Mouse (Mus musculus) lung, postnatal 0 days (tissue): ENCODE results near the gene Pdxp. TPM values are rescaled to one million over a fixed set of nuclear protein-coding genes. Genes with fewer than 3 reads are reported as not detected.

Source experiments
- ATAC-seq: fragments of 200-750 bp; cut with Nextera tagmentation; 2 replicates; pipeline ENCODE4 v1.8.0; 2017; ENCODE audit warnings: moderate library complexity
- DNase-seq: peaks from one replicate; pipeline ENCODE4 v3.0.0-alpha.2; 2016; ENCODE audit warnings: low spot score
- H3K27ac ChIP-seq: fragments of 300-500 bp; sonication (generic); 2 replicates; pipeline ENCODE4 v1.5.1; 2014; ENCODE audit warnings: antibody characterized with exemption, mild to moderate bottlenecking, low read length, mixed read lengths
- H3K27me3 ChIP-seq: fragments of 300-500 bp; sonication (generic); replicated peaks from 2 replicates; pipeline ENCODE4 v1.6.1; 2014; ENCODE audit warnings: low read length, mixed read lengths; ENCODE audit not compliant: insufficient read depth
- H3K36me3 ChIP-seq: fragments of 300-500 bp; sonication (generic); 2 replicates; pipeline ENCODE4 v1.6.1; 2014; ENCODE audit warnings: low read length, mixed read lengths; ENCODE audit not compliant: insufficient read depth
- H3K4me1 ChIP-seq: fragments of 300-500 bp; sonication (generic); 2 replicates; pipeline ENCODE4 v1.6.1; 2014; ENCODE audit warnings: antibody characterized with exemption, low read depth, low read length, mixed read lengths; ENCODE audit not compliant: insufficient read depth
- H3K4me2 ChIP-seq: fragments of 300-500 bp; sonication (generic); replicated peaks from 2 replicates; pipeline ENCODE4 v1.6.1; 2014; ENCODE audit warnings: low read depth, mild to moderate bottlenecking, low read length, moderate library complexity, mixed read lengths
- H3K4me3 ChIP-seq: fragments of 300-500 bp; sonication (generic); 2 replicates; pipeline ENCODE4 v1.5.1; 2014; ENCODE audit warnings: low read depth, low read length
- H3K9ac ChIP-seq: fragments of 300-500 bp; sonication (generic); replicated peaks from 2 replicates; pipeline ENCODE4 v1.6.1; 2014; ENCODE audit warnings: low read depth, mild to moderate bottlenecking
- H3K9me3 ChIP-seq: fragments of 300-500 bp; sonication (generic); 2 replicates; pipeline ENCODE4 v1.6.1; 2016; ENCODE audit warnings: low read length, mixed read lengths
- CTCF ChIP-seq: IDR thresholded peaks from 2 replicates; pipeline ENCODE4 v1.5.1; 2016; ENCODE audit warnings: antibody characterized with exemption, mild to moderate bottlenecking
- EP300 ChIP-seq: IDR thresholded peaks from 2 replicates; pipeline ENCODE4 v1.6.1; 2016; ENCODE audit warnings: antibody characterized with exemption, mild to moderate bottlenecking, control low read depth
- WGBS: fragments of 180-500 bp; shearing (Covaris S2); extraction: QIAGEN DNeasy Blood & Tissue Kit; methylation state at CpG from one replicate; pipeline ENCODE4 v1.1.7; 2014; 5-methylcytosine and 5-hydroxymethylcytosine counted together
- polyA plus RNA-seq: library from polyadenylated mRNA; unstranded; fragments of >200 nt; fragmentation: Nextera tagmentation; extraction: Ambion mirVana; gene quantifications from 2 replicates; pipeline ENCODE4 v1.2.1, GENCODE M21; 2015

Pdxp gene
- polyA plus RNA-seq: 1.8 and 1.9 TPM in 2 replicates

GRCm38 (mm10) chr15:78913632-78914090 lies at the start of gene Pdxp:
Gene Pdxp (plus strand): TSS chr15:78913919.
- TF ChIP-seq CTCF (0 out of 2 replicates have a peak, but pooled peaks have one; percentile 4), EP300 (no peak)

GRCm38 (mm10) chr15:78868398-78868797 lies 45.3 kb upstream of the Pdxp start:
- Histone ChIP-seq H3K4me2 (0 out of 2 replicates have a peak overlapping the region, but pooled peaks have one; percentile 6), H3K27me3 (no peaks in the 10 kb centered on the region), H3K4me3 (no peak overlapping the region), H3K4me1 (peaks cover 20% of the 10 kb centered on the region; the same call in 1 of the 2 replicates), H3K27ac (peak overlapping the region; percentile 92), H3K9me3 (no peaks in the 10 kb centered on the region), H3K9ac (no peak overlapping the region), H3K36me3 (no peaks in the 10 kb centered on the region)
- peak; percentile 88 for ATAC-seq
- 5% methylated on average over 9 of the region's 9 CpGs for WGBS
- DNase-seq: peak; percentile 94
- TF ChIP-seq CTCF (0 out of 2 replicates have a peak, but pooled peaks have one; percentile 2), EP300 (peak; percentile 90)

More at GRCm38 (mm10) chr15:78913632-78914090, at the start of gene Pdxp:
- Histone ChIP-seq H3K4me3 (peak within 1 kb of the TSS; percentile 41), H3K4me1 (peaks cover 10% of the 10 kb centered on the region; the same call in 1 of the 2 replicates), H3K27ac (0 out of 2 replicates have a peak within 1 kb of the TSS, but pooled peaks have one; percentile 38), H3K36me3 (peaks cover 15% of the 10 kb centered on the region; the same call in 1 of the 2 replicates), H3K27me3 (0 out of 2 replicates have a peak, but pooled peaks cover 4% of the 10 kb centered on the region), H3K9me3 (no peaks in the 10 kb centered on the region), H3K4me2 (peak within 1 kb of the TSS; percentile 88), H3K9ac (0 out of 2 replicates have a peak within 1 kb of the TSS, but pooled peaks have one; percentile 16)
- DNase-seq (peak; percentile 99), ATAC-seq (peak; percentile 94)
- under 1% methylated on average over 41 of the region's 51 CpGs for WGBS

- no peak overlapping the region for H3K9ac ChIP-seq
- H3K36me3 ChIP-seq: no peaks in the 10 kb centered on the region
- WGBS: 31% methylated on average over 7 of the region's 7 CpGs
- H3K4me3 ChIP-seq: no peak overlapping the region
- no peak for TF ChIP-seq CTCF
- TF ChIP-seq EP300: no peak
- peak overlapping the region; percentile 92 for H3K27ac ChIP-seq
- DNase-seq (peak; percentile 89), ATAC-seq (peak; percentile 86)
- H3K9me3 ChIP-seq: no peaks in the 10 kb centered on the region
- H3K4me2 ChIP-seq: 0 out of 2 replicates have a peak overlapping the region, but pooled peaks have one; percentile 6
- peaks cover 20% of the 10 kb centered on the region; the same call in 1 of the 2 replicates for H3K4me1 ChIP-seq
- H3K27me3 ChIP-seq: no peaks in the 10 kb centered on the region
These were observed 44.9 kb upstream of the Pdxp start for GRCm38 (mm10) chr15:78868826-78869233.

- Histone ChIP-seq H3K27ac (no peak overlapping the region), H3K9ac (no peak overlapping the region), H3K27me3 (no peaks in the 10 kb centered on the region), H3K4me1 (peaks cover 20% of the 10 kb centered on the region; the same call in 1 of the 2 replicates), H3K4me3 (no peak overlapping the region), H3K9me3 (no peaks in the 10 kb centered on the region), H3K36me3 (no peaks in the 10 kb centered on the region), H3K4me2 (no peak overlapping the region)
- ATAC-seq: no peak
- TF ChIP-seq EP300 (peak; percentile 34; the same call in 1 of the 2 replicates), CTCF (peak; percentile 84)
- peak; percentile 82 for DNase-seq
- WGBS: 16% methylated on average over 6 of the region's 6 CpGs
These were observed 43.9 kb upstream of the Pdxp start for GRCm38 (mm10) chr15:78869775-78870174.

GRCm38 (mm10) chr15:78872021-78872608 lies 41.6 kb upstream of the Pdxp start:
- no peaks in the 10 kb centered on the region for H3K36me3 ChIP-seq
- H3K9me3 ChIP-seq: no peaks in the 10 kb centered on the region
- H3K4me1 ChIP-seq: peaks cover 25% of the 10 kb centered on the region; the same call in 1 of the 2 replicates
- ATAC-seq (no peak), DNase-seq (no peak)
- no peak overlapping the region for H3K4me2 ChIP-seq
- no peaks in the 10 kb centered on the region for H3K27me3 ChIP-seq
- TF ChIP-seq EP300 (no peak), CTCF (peak; percentile 51)
- H3K9ac ChIP-seq: no peak overlapping the region
- no peak overlapping the region for H3K4me3 ChIP-seq
- WGBS: 43% methylated on average over 5 of the region's 5 CpGs
- H3K27ac ChIP-seq: no peak overlapping the region

GRCm38 (mm10) chr15:78873803-78874435 lies 39.8 kb upstream of the Pdxp start:
- 45% methylated on average over 13 of the region's 13 CpGs for WGBS
- H3K27ac ChIP-seq: 0 out of 2 replicates have a peak overlapping the region, but pooled peaks have one; percentile 9
- H3K4me2 ChIP-seq: no peak overlapping the region
- no peak overlapping the region for H3K4me3 ChIP-seq
- TF ChIP-seq CTCF (peak; percentile 40; the same call in 1 of the 2 replicates), EP300 (no peak)
- no peaks in the 10 kb centered on the region for H3K27me3 ChIP-seq
- peak; percentile 55 for DNase-seq
- no peaks in the 10 kb centered on the region for H3K9me3 ChIP-seq
- no peaks in the 10 kb centered on the region for H3K36me3 ChIP-seq
- ATAC-seq: no peak
- no peak overlapping the region for H3K9ac ChIP-seq
- peaks cover 15% of the 10 kb centered on the region; the same call in 1 of the 2 replicates for H3K4me1 ChIP-seq
